Mouse (Mus musculus) heart, postnatal 0 days (tissue): Measurements from ENCODE around the gene Elf1.

Source experiments
- CTCF ChIP-seq: IDR thresholded peaks from 2 replicates; pipeline ENCODE4 v1.5.1; 2016; ENCODE audit warnings: antibody characterized with exemption, control low read depth, low read depth
- EP300 ChIP-seq: IDR thresholded peaks from 2 replicates; pipeline ENCODE4 v1.6.1; 2016; ENCODE audit warnings: antibody characterized with exemption, low read depth

DNA sequence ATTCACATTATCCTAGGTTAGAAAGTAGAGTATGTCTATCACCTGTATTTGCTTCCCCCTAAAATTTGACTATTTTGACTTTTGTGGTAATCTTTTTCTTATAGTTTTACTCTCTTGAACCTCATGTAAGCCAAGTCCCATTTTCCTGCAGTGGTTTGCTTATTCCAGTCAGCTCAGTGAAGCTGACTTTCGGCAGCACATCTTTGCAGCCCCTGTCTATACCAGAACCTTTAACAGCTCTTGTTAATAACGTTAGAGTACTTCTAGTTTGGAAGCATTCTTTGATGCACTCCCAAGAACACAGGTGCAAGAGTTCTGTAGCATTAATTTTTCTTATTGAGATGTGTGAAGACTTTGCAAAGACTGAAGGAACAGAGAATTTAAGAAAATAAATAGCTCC is 37.1 kb downstream of the Elf1 start:
- TF ChIP-seq EP300 (no peak), CTCF (no peak)
